Mouse (Mus musculus) ES-CJ7 (cell line): ENCODE measurements around the gene Spdye4b.

Experiments used
- DNase-seq: peaks from one replicate; pipeline ENCODE4 v3.0.0; 2011; ENCODE audit warnings: low read depth, low spot score

The Spdye4b gene

DNA sequence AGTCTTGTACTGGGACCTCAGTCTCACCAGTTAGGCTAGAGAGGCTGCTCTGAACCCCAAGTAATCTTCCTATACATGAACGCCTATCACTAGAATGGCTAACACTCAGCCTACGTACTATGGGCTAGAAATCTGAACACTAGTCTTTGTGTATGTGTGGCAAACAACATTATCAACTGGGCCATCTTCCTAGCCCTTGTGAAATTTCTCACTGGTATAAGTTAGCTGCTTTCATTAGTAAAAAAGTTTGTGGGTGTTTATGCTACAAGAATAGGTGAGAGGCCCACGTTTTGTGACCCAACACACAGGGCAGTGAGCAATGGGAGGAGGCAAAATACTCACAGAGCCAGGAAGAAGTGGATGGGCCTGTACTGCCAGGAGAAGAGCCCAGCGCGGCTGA is 40.2 kb downstream of the Spdye4b start:
- no peak for DNase-seq

DNA sequence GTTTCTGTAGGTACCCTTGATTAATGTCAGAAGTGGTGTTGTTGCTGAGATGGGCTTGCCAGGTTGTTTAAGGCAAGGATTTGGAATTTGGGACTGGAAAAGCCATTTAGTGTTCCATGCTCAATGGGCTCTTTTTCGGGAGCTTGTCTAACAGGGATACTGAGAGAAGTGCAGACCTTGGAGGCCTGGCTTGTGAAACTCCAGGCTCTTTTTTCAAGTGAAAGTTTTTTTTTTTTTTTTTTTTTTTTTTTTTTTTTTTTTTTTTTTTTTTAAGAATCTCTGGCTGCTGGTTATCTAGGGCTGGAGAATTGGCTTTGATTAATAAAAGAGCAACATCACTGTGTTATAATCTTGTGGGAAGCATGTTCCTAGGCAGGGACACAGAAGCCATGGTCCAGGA is 41.5 kb downstream of the Spdye4b start:
- no peak for DNase-seq

DNA sequence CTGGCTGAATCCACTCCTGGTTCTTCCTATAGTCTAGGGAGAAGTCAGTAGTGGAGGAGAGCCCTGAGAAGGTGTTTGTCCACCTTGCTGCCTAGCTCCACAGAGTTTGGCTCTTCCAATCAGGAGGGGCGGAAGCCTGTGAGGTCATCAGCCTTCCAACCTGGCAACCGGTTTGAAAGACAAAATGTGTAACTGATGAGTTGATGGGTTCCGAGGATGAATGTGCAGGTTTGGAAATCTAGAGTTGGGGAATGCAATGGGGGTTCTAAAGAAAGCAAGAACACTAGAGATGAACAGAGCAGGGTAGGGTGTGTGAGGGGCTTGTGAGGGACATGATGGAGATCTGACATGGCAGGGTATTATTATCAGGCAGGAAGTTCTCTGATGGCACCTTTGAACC is 46.0 kb downstream of the Spdye4b start, which contains the start of gene Spdye4a:
Gene Spdye4a, minus strand, starts transcription at position 101 of the 400 bp plus-strand sequence.
- DNase-seq, result no peak

DNA sequence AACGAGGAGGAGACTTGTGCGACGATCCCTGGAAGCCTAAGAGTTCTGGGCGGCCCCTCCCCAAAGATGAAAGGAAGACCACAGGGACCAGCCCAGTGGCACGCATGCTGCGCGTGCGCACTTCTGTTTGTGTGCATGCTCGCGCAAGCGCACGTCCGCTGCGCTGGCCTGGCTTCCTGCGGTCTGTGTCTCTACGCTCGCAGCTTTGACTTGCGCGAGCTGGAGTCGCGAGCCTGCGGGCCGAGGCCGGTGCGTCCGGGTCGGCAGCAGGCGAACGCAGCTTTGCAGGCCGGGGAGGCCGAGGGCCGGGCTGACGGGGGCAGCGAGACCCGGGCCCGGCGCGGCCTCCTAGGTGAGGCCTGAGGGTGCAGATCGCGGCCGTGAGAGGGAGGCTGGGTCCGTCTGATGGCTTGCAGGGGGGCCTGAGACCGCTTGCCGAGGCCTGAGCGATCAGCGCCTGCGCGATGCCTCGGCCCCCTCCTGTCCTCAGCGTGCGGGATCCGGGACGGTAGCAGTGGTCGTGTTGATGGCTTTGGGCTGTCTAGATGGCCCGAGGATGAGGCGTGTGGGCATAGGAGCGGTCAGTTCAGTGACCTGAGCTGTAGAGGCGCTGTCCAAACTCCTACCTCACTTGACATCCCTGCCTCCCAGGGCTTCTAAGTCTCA is 54.3 kb downstream of the Spdye4b start, which contains the start of gene Zfp12:
Gene Zfp12, plus strand, starts transcription at position 136 of the 666 bp plus-strand sequence.
- DNase-seq, result peak; percentile 98

DNA sequence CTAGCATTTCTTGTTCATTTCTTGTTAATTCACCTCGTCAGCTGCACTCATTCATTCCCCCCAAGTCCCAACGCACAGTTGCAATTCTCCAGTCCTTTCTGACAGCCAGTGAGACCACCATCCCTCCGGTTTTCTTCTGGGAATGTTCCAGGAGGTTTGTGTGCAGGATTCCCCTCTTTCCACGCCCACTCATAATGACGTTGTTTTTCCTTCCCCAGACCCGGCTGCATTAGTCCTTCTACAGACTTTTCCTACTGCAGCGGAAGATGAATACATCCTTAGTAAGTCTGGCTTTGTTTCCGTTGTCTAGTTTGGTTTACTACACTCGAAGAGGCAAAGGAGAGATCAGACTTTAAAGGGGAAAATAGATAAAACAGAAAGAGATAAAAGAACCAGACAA is 55.2 kb downstream of the Spdye4b start:
- no peak for DNase-seq

DNA sequence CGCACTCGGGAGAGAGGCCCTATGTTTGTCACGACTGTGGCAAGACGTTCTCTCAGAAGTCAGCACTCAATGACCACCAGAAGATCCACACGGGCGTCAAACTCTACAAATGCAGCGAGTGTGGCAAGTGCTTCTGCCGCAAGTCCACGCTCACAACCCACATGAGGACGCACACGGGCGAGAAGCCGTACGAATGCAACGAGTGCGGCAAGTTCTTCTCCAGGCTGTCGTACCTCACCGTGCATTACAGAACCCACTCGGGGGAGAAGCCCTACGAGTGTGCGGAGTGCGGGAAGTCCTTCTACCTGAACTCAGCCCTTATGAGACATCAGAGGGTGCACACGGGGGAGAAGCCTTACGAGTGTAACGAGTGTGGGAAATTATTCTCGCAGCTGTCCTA is 64.1 kb downstream of the Spdye4b start:
- peak; percentile 55 for DNase-seq

DNA sequence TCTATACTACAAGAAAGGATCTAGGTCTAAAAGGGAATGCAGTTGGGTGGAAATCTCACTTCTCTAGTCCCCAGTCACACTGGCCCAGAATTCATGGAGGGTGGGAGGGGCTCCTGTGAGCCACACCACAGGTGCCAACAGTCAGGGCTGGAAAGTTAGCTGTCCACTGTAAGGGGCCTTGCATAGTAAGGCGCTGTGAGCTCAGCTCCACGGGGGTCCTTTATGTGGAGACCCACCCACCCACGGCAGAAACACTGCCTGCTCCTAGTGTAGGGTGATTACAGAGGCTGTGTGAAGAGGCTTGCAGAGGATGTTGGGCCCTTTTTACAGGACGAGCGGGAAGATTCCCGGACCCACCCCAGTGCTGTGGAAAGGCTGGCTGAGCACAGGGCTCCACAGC is 71.2 kb downstream of the Spdye4b start:
- no peak for DNase-seq

DNA sequence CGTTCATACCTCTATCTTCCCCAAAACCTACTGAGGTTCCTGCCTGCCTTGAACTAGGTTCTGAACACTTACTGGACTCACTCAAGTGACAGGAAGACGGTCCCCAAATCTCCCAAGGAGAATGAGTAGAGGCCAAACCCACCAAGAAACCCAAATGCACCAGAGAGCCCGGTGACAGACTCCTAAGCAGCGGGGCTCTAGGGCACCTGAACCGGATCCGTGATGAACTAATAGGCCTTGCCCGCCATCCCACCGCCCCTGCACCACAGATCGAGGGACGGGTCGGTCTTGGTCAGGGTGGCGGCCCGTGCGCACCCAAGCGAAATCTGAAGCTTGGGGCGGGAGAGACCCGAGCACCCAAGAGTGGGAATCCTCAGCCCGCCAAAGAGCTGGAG is 72.0 kb downstream of the Spdye4b start:
- no peak for DNase-seq

DNA sequence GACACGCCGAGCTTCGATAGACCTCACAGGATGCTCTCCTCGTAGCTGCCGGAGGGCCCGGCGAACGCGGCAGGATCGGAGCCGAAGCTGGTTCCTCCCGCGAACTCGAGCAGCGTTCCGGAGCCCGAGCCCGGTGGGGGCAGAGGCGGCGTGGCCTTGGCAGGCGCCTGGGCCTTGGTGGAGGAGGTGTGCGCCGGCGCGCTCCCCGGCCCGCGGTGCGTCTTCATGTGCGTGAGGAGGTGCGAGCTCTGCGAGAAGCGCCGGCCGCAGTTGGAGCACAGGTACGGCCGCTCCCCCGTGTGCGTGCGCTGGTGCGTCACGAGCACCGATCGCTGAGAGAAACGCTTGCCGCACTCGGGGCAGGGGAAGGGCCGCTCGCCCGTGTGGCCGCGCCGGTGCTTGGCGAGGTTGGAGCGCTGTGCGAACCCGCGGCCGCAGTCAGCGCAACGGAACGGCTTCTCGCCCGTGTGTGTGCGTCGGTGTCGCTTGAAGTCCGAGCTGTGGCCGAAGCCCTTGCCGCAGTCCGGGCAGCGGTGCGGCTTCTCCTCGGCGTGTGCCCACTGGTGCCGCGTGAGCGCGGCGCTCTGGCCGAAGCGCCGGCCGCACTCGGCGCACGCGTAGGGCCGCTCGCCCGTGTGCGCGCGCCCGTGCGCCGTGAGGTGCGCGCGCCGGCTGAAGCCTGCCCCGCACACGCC is 72.5 kb downstream of the Spdye4b start:
- DNase-seq, result peak; percentile 49

DNA sequence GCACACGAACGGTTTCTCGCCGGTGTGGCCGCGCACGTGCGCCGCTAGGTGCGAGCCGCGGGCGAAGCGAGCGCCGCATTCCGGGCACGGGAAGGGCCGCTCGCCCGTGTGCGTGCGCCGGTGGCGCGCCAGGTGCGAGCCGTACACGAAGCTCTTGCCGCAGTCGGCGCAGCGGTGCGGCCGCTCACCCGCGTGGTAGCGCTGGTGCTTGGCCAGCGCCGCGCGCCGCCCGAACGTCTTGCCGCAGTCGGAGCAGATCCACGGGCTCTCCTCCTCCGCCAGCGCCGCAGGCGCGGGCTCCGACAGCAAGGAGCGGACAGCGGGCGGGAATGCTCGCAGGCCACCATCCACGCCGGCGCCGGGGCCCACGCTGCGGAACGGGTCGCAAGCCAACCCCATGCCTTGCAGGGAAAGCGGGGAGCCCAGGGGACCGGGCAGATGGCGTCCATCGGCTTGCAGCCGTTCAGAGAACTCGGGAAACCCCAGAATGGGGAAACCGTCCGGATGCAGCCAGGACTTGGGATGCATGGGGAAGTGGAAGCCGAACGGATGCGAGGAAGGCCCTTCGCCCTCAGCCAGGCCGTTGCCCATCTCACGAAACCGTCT is 73.2 kb downstream of the Spdye4b start:
- DNase-seq, result no peak
